Mouse (Mus musculus): Measurements from ENCODE around the gene Scube3.

The Scube3 gene

DNA sequence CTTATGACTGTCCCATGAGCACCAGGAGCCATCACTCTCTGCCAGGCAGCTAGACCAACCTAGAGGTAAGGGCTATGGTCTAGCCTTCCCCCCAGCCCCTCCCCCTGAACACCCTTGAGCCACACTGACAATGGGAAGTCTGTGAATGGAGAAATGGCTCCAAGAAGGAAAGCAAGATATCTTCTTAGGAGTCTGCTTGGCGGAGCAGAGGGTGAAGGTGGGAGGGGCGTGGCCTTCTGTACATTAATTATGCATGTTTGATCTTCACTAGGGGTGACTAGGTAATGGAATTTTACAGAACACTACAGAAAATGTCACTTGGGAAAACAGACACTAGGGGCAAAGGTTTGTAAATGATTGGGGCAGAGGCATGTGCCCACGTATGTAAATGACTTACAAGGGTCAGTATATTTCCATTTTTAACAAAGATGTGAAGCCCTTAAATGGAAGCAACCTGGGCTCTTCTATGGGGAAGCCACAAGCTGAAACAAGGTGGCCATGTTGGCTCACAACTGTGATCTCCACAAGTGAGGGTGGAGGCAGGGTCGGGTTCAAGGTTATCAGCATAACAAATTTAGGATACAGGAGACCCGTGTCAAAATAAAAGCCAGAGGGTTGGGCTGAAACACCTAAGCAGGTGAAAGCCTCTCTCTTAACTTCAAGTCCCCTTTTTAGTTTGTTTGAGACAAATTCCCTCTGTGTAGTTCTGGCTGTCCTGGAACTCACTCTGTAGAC lies 11.4 kb upstream of the Scube3 start:
- DNase-seq (ENCODE audit: extremely low read depth, insufficient read length, low spot score): no peak

DNA sequence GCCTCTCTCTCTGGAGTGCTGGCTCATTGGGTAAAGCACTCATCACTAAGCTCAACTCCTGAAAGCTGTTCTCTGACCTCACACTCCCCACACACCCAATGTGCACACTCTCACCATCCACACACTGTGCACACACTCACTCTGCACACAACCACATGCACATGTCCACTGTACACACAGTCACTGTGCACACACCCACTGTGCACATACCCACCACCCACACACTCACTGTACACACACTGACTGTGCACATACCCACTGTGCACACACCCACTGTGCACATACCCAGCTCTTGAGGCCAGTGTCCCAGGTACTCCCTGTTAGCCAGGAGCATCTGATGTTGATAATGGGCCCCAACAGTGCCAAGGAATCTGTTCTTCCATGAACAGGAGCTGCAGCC lies 10.8 kb upstream of the Scube3 start:
- DNase-seq (ENCODE audit: extremely low read depth, insufficient read length, low spot score): no peak

GRCm38 (mm10) chr17:28133193-28133592 lies 8.7 kb upstream of the Scube3 start:
- DNase-seq (ENCODE audit: extremely low read depth, insufficient read length, low spot score): no peak

DNA sequence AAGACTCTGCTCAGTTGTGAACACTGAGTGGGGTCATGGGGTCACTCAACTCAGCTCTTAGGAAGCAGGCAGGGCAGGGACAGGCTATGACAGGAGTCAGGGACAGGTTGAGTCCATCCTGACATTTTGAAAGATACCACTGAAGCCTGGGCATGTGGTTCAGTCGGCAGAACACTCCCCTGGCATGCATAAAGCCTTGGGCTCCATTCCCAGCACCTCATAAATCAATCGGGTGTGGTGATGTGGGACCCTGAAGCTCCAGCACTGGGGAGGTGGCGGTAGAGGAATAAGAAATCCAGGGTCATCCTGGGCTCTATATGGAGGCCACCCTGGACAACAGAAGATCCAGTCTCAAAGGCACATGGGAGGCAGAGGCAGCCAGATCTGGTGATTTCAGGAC lies 6.4 kb upstream of the Scube3 start:
- DNase-seq (ENCODE audit: extremely low read depth, insufficient read length, low spot score): no peak

- no peak for DNase-seq (ENCODE audit: extremely low read depth, insufficient read length, low spot score)
Observed at GRCm38 (mm10) chr17:28136266-28136665, 5.7 kb upstream of the Scube3 start.

GRCm38 (mm10) chr17:28138013-28138412 lies 3.9 kb upstream of the Scube3 start:
- no peak for DNase-seq (ENCODE audit: extremely low read depth, insufficient read length, low spot score)

GRCm38 (mm10) chr17:28138685-28139084 lies 3.3 kb upstream of the Scube3 start:
- DNase-seq (ENCODE audit: extremely low read depth, insufficient read length, low spot score): no peak

- no peak for DNase-seq (ENCODE audit: extremely low read depth, insufficient read length, low spot score)
Observed at GRCm38 (mm10) chr17:28140431-28141204, 1.3 kb upstream of the Scube3 start.

DNA sequence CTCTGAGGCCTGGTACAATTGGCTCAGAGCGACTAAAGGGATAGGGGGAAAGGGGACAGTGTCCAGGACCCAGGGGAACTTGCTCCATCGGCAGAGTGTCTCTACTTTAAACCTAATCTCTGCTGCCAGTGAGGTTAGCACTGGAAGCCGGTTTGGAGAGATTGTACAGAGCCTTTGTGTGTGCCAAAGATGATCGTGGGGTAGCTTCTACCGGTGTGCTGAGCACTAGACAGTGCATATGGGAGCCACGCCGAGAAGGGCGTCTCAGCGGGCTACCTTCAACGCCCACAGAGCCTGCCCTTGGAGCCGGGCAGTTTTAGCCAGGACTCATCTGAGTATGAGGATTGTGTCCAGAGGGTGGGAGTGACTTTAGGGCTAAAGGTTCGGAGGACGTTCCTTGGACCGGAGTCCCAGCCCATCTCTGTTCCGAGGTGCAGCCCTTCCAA lies 713 bp upstream of the Scube3 start:
- DNase-seq (ENCODE audit: extremely low read depth, insufficient read length, low spot score): no peak

GRCm38 (mm10) chr17:28142700-28143610 lies 1.0 kb downstream of the Scube3 start:
- no peak for DNase-seq (ENCODE audit: extremely low read depth, insufficient read length, low spot score)

- no peak for DNase-seq (ENCODE audit: extremely low read depth, insufficient read length, low spot score)
Observed at GRCm38 (mm10) chr17:28143751-28144150, 1.8 kb downstream of the Scube3 start.

- DNase-seq (ENCODE audit: extremely low read depth, insufficient read length, low spot score): no peak
Observed at GRCm38 (mm10) chr17:28144241-28144640, 2.3 kb downstream of the Scube3 start.

- DNase-seq (ENCODE audit: extremely low read depth, insufficient read length, low spot score): no peak
Observed at GRCm38 (mm10) chr17:28148288-28148687, 6.3 kb downstream of the Scube3 start.

DNA sequence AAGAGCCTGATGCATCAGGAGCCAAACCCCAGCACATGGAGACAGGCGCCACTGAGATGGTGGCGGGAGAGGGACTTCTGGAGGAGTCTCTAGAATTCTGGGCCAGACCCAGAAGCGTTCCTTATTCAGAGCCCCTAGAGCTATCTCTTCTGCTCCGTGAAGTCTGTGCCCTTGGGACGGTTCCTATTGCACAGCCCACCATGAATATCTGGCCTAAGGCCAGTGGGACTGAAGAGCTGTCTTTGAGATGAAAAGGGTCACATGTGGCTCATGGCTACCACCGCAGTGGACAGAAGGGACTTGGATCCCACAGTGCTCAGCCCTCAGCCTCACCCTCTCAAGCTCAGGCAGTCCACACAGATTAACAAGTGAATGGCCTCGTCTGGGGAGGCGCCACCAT lies 7.8 kb downstream of the Scube3 start:
- no peak for DNase-seq (ENCODE audit: extremely low read depth, insufficient read length, low spot score)

GRCm38 (mm10) chr17:28150456-28150855 lies 8.5 kb downstream of the Scube3 start:
- no peak for DNase-seq (ENCODE audit: extremely low read depth, insufficient read length, low spot score)

GRCm38 (mm10) chr17:28153095-28153494 lies 11.2 kb downstream of the Scube3 start:
- no peak for DNase-seq (ENCODE audit: extremely low read depth, insufficient read length, low spot score)

GRCm38 (mm10) chr17:28154970-28155369 lies 13.0 kb downstream of the Scube3 start:
- no peak for DNase-seq (ENCODE audit: extremely low read depth, insufficient read length, low spot score)

DNA sequence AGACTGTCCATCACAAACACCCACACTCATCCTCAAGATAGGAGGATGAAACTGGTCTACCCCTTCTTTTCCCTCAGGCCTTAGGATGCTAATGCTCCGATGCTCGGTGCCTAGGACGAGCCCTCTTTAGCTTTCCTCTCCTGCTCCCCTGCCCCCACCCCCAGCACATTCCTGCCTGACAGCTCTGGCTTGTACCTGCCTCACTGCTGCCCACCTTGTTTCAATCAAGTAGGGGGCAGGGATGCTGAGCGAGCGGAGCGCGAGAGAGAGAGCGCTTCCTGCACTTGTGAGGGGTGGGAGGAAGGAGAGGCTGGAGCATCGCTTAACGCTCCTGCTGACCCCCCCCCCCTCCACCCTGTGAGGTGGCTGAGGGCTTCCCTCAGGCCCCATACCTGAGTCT lies 18.4 kb downstream of the Scube3 start:
- no peak for DNase-seq (ENCODE audit: extremely low read depth, insufficient read length, low spot score)

GRCm38 (mm10) chr17:28161310-28161881 lies 19.5 kb downstream of the Scube3 start:
- no peak for DNase-seq (ENCODE audit: extremely low read depth, insufficient read length, low spot score)

DNA sequence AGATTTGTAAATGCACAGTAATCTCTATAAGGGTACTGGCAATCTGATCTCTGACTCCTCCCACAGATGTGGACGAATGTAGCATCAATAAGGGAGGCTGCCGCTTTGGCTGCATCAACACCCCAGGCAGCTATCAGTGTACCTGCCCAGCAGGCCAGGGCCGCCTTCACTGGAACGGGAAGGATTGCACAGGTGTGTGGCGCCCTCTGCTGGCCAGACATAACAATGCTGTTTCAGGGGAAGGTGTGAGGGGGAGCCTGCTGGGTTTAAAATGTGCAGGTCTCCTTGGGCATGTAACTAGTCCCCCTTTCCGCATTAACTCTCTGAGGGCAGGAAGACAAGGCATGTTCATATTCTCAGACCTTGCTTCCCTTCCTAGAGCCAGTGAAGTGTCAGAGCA lies 21.7 kb downstream of the Scube3 start:
- DNase-seq (ENCODE audit: extremely low read depth, insufficient read length, low spot score): no peak

Measured in 3134 (cell line).